Mouse (Mus musculus): ENCODE measurements around the gene Sdad1. TPM values are rescaled to one million over a fixed set of nuclear protein-coding genes. Genes with fewer than 3 reads are reported as not detected.
A peak's percentile ranks its signal among the peaks of the same experiment; 100 is the strongest.

The Sdad1 gene
- total RNA-seq, 2 experiments from 2014 or later: 15.8 to 17.4 TPM

GRCm38 (mm10) chr5:92244900-92245299 lies 65.4 kb downstream of the Sdad1 start:
- no peak for DNase-seq (ENCODE audit: low spot score)

GRCm38 (mm10) chr5:92240769-92241168 lies 69.5 kb downstream of the Sdad1 start:
- no peak for DNase-seq (ENCODE audit: low spot score)

- DNase-seq (ENCODE audit: low spot score): peak; percentile 63
Measured at GRCm38 (mm10) chr5:92239333-92240232, 70.7 kb downstream of the Sdad1 start.

- no peak for DNase-seq (ENCODE audit: low spot score)
Measured at GRCm38 (mm10) chr5:92234939-92235557, 75.2 kb downstream of the Sdad1 start.

Other genes starting within 250 kb of the Sdad1 start
- gene G3bp2, start 226.8 kb downstream of the Sdad1 start, total RNA-seq (2021): 10 to 100 TPM; 58.2 to 61.5 TPM
- gene Uso1, start 172.5 kb downstream of the Sdad1 start, total RNA-seq (2021): 10 to 100 TPM; 68.3 to 72.6 TPM
- not detected for gene U90926, start 95.1 kb downstream of the Sdad1 start, total RNA-seq (2021)
- gene Ppef2, start 54.2 kb downstream of the Sdad1 start, total RNA-seq (2021): not detected
- 1 to 10 TPM; 6.1 to 7.0 TPM for gene Naaa, start 32.3 kb downstream of the Sdad1 start, total RNA-seq (2021)
- gene Cxcl9, start 17.6 kb upstream of the Sdad1 start, total RNA-seq (2021): under 1 TPM; 0.30 to 0.36 TPM
- gene Art3, start 21.3 kb upstream of the Sdad1 start, total RNA-seq (2021): 100 to 1,000 TPM; 378 to 469 TPM
- gene Cxcl10, start 38.4 kb upstream of the Sdad1 start, total RNA-seq (2021): under 1 TPM in 1 of 2 experiments, not detected in 1; 0.47 TPM
- gene Nup54, start 124.7 kb upstream of the Sdad1 start, total RNA-seq (2021): 10 to 100 TPM; 11.5 to 12.0 TPM
- 10 to 100 TPM; 69.6 to 72.5 TPM for gene Scarb2, start 196.4 kb upstream of the Sdad1 start, total RNA-seq (2021)
- gene Fam47e, start 244.6 kb upstream of the Sdad1 start, total RNA-seq (2021): not detected